In genomic region chr9:111287956-111288355, GRCm38 (mm10) we compare ENCODE assay signal across 21 mouse cellular contexts. TPM values are rescaled to one million over a fixed set of nuclear protein-coding genes. Genes with fewer than 3 reads are reported as not detected.
A peak's percentile ranks its signal among the peaks of the same experiment; 100 is the strongest.
DNase-seq lines count a peak whose midpoint lies in the region; ATAC-seq lines count a peak whose summit lies in the region.
"Had no signal": no experiment of that assay in that cellular context is flagged by ENCODE, and none has a peak within 500 bp of the region (broad histone marks: within the 10 kb centered on the region; RNA-seq: fewer than 3 reads in every experiment).

No protein-coding gene starts in this region.

- peaks cover 3% of the 10 kb centered on the region for H3K4me1 ChIP-seq in midbrain, embryonic 11.5 days (ENCODE audit: control insufficient read depth, insufficient read depth, low read length)
- peaks cover 11% of the 10 kb centered on the region; the same call in 1 of the 2 replicates for H3K4me1 ChIP-seq in midbrain, embryonic 14.5 days (ENCODE audit: control insufficient read depth, insufficient read depth, low read length)

- ATAC-seq in midbrain, embryonic 11.5 days (ENCODE audit: low FRiP score), result no peak
- ATAC-seq in midbrain, embryonic 14.5 days (ENCODE audit: low FRiP score, low TSS enrichment), result no peak
- ATAC-seq: activated CD4-positive, CD25-positive, alpha-beta regulatory T cell, adult 4 months; CD4-positive, CD25-positive, alpha-beta regulatory T cell, adult 4 months; Patski had no signal

- no peaks in the 10 kb centered on the region for H3K36me3 ChIP-seq in midbrain, embryonic 11.5 days (ENCODE audit: control insufficient read depth, insufficient read depth, low read length)
- no peaks in the 10 kb centered on the region for H3K36me3 ChIP-seq in midbrain, embryonic 14.5 days (ENCODE audit: control insufficient read depth, insufficient read depth, low read length)
- H3K36me3 ChIP-seq: G1E had no signal

- H3K9me3 ChIP-seq in midbrain, embryonic 11.5 days (ENCODE audit: control insufficient read depth, low read length), result no peaks in the 10 kb centered on the region
- H3K9me3 ChIP-seq in midbrain, embryonic 14.5 days (ENCODE audit: control insufficient read depth, low read length), result no peaks in the 10 kb centered on the region
- H3K9me3 ChIP-seq: G1E had no signal

- no peak overlapping the region for H3K4me3 ChIP-seq in midbrain, embryonic 11.5 days (ENCODE audit: low read depth, low read length)
- H3K4me3 ChIP-seq in midbrain, embryonic 14.5 days (replicated peaks; ENCODE audit: low read depth, low read length), result no peak overlapping the region

- H3K9ac ChIP-seq in midbrain, embryonic 11.5 days (ENCODE audit: low read length), result no peak overlapping the region
- H3K9ac ChIP-seq in midbrain, embryonic 14.5 days (replicated peaks; ENCODE audit: low read length), result no peak overlapping the region

- DNase-seq in heart, adult 11 months, result peak; percentile 54
- no peak for DNase-seq in heart, postnatal 25 days (ENCODE audit: low spot score)
- DNase-seq in midbrain, embryonic 11.5 days (ENCODE audit: low spot score, missing footprints), result peak; percentile 54
- DNase-seq in midbrain, embryonic 14.5 days, result no peak
- DNase-seq: adrenal gland, adult 2 months; adrenal gland, adult 8-10 months; adrenal gland, postnatal 10 days; adrenal gland, postnatal 14 days; adrenal gland, postnatal 25 days; adrenal gland, postnatal 36 days; B cell, adult 2 months; cerebellum, adult 11 months; cerebellum, adult 11-12 months; cerebellum, adult 18-20 months had no signal

- H3K27me3 ChIP-seq in midbrain, embryonic 11.5 days (ENCODE audit: control insufficient read depth, insufficient read depth, low read length), result no peaks in the 10 kb centered on the region
- H3K27me3 ChIP-seq in midbrain, embryonic 14.5 days (ENCODE audit: control insufficient read depth, insufficient read depth, low read length), result no peaks in the 10 kb centered on the region
- H3K27me3 ChIP-seq: CH12.LX, Patski had no signal

- intact Hi-C loops in heart, postnatal 25 days (cut with DNase I), result no loop called here

- WGBS in midbrain, embryonic 11.5 days, result 93% methylated on average over 4 of the region's 4 CpGs
- WGBS in midbrain, embryonic 14.5 days, result 92% methylated on average over 4 of the region's 4 CpGs

- no peak overlapping the region for H3K4me2 ChIP-seq in midbrain, embryonic 11.5 days
- H3K4me2 ChIP-seq in midbrain, embryonic 14.5 days (ENCODE audit: low read length), result no peak overlapping the region

- no peak overlapping the region for H3K27ac ChIP-seq in midbrain, embryonic 11.5 days (ENCODE audit: low read depth, low read length)
- no peak overlapping the region for H3K27ac ChIP-seq in midbrain, embryonic 14.5 days (replicated peaks; ENCODE audit: low read depth, low read length)

RNA-seq across cellular contexts. Expression of gene Epm2aip1, which starts 16.2 kb away (rescaled TPM):
- total RNA-seq in heart, postnatal 25 days (2021), result 10 to 100 TPM; 19.4 to 23.9 TPM
- polyA plus RNA-seq in midbrain, embryonic 11.5 days (2014; fragmentation: Nextera tagmentation; extraction: Ambion mirVana), result 42.3 and 50.4 TPM in 2 replicates
- 77.0 and 93.4 TPM in 2 replicates for polyA plus RNA-seq in midbrain, embryonic 14.5 days (2014; fragmentation: Nextera tagmentation; extraction: Ambion mirVana)

RNA-seq across cellular contexts. Expression of gene Mlh1, which starts 16.4 kb away (rescaled TPM):
- total RNA-seq in heart, postnatal 25 days (2021), result 1 to 10 TPM; 7.1 TPM
- 53.3 and 55.4 TPM in 2 replicates for polyA plus RNA-seq in midbrain, embryonic 11.5 days (2014; fragmentation: Nextera tagmentation; extraction: Ambion mirVana)
- 25.0 and 30.4 TPM in 2 replicates for polyA plus RNA-seq in midbrain, embryonic 14.5 days (2014; fragmentation: Nextera tagmentation; extraction: Ambion mirVana)

RNA-seq across cellular contexts. Expression of gene Trank1, which starts 23.6 kb away (rescaled TPM):
- not detected for total RNA-seq in heart, postnatal 25 days (2021)
- polyA plus RNA-seq in midbrain, embryonic 11.5 days (2014; fragmentation: Nextera tagmentation; extraction: Ambion mirVana), result 0.26 and 0.37 TPM in 2 replicates
- 14.2 and 18.1 TPM in 2 replicates for polyA plus RNA-seq in midbrain, embryonic 14.5 days (2014; fragmentation: Nextera tagmentation; extraction: Ambion mirVana)
- total RNA-seq: MEL had no signal
- polyA plus RNA-seq: C2C12; CD4-positive, CD25-positive, alpha-beta regulatory T cell, adult 4 months; G1E had no signal

Comparison
In these comparisons a context has a peak if more than half of its experiments do, and no peak if none do; other contexts are left out.
1. DNase-seq: peak in heart, adult 11 months (single experiment) and midbrain, embryonic 11.5 days (single experiment); none in heart, postnatal 25 days (single experiment) and midbrain, embryonic 14.5 days (single experiment).
2. RNA of gene Trank1, which starts 23.6 kb away (polyA plus RNA-seq): 14.2 to 18.1 TPM in midbrain, embryonic 14.5 days; 0.26 to 0.37 TPM in midbrain, embryonic 11.5 days; every median in the first group is over 10 times any median in the second.